Mouse (Mus musculus): Measurements from ENCODE around the gene Sdc4. TPM values are rescaled to one million over a fixed set of nuclear protein-coding genes. Genes with fewer than 3 reads are reported as not detected.

The Sdc4 gene
- polyA plus RNA-seq, 1 experiment: 6.1 TPM

- Histone ChIP-seq H3K9me3 (no peaks in the 10 kb centered on the region), H3K4me1 (peaks cover 21% of the 10 kb centered on the region), H3K36me3 (replicated peaks; ENCODE audit: low read length) (no peaks in the 10 kb centered on the region), H3K4me3 (replicated peaks) (no peak overlapping the region), H3K27me3 (replicated peaks) (peaks cover 87% of the 10 kb centered on the region)
- no peak for TF ChIP-seq GATA1 (IDR thresholded peaks at IDR 0.05; ENCODE audit: borderline replicate concordance, low read length)
- no peak for TF ChIP-seq FLI1 (IDR thresholded peaks at IDR 0.05; ENCODE audit: low read length)
Measured at GRCm38 (mm10) chr2:164407708-164408107, 36.0 kb downstream of the Sdc4 start.

DNA sequence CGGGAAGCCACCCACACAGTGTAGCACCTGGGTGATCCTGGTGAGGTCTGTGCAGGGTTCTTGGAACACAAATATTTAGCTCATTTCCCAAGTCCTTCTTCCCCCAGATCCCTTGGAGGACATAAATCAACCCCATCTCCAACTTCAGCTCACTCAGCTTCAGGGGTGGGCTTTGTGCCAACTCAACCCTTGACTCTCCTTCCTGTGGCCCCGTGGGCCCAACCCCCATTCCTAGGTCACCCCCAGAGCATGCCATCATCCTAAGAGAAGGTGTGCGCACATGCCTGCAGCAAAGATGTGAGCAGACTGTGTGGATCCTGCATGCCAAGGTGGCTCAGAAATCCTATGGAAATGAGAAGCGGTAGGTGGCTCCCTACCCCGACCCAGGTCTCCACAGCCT, 38.2 kb downstream of the Sdc4 start:
- Histone ChIP-seq H3K4me3 (replicated peaks) (no peak overlapping the region), H3K27me3 (replicated peaks) (peaks cover 98% of the 10 kb centered on the region)

GRCm38 (mm10) chr2:164405060-164405459, 38.6 kb downstream of the Sdc4 start, which contains the start of gene Matn4:
Matn4 (minus strand) TSS chr2:164405160.
- peaks cover 98% of the 10 kb centered on the region for H3K27me3 ChIP-seq (replicated peaks)
- peaks cover 6% of the 10 kb centered on the region; the same call in 1 of the 2 replicates for H3K9me3 ChIP-seq
- no peak for TF ChIP-seq GATA1 (IDR thresholded peaks at IDR 0.05; ENCODE audit: borderline replicate concordance, low read length)
- TF ChIP-seq FLI1 (IDR thresholded peaks at IDR 0.05; ENCODE audit: low read length): no peak
- peaks cover 28% of the 10 kb centered on the region for H3K4me1 ChIP-seq
- no peaks in the 10 kb centered on the region for H3K36me3 ChIP-seq (replicated peaks; ENCODE audit: low read length)
- H3K4me3 ChIP-seq (replicated peaks): no peak within 1 kb of the TSS

More for the DNA sequence above, 38.2 kb downstream of the Sdc4 start:
- Histone ChIP-seq H3K36me3 (replicated peaks; ENCODE audit: low read length) (no peaks in the 10 kb centered on the region), H3K9me3 (peaks cover 3% of the 10 kb centered on the region; the same call in 1 of the 2 replicates), H3K4me1 (peaks cover 25% of the 10 kb centered on the region)
- TF ChIP-seq FLI1 (IDR thresholded peaks at IDR 0.05; ENCODE audit: low read length) (no peak), GATA1 (IDR thresholded peaks at IDR 0.05; ENCODE audit: borderline replicate concordance, low read length) (no peak)

DNA sequence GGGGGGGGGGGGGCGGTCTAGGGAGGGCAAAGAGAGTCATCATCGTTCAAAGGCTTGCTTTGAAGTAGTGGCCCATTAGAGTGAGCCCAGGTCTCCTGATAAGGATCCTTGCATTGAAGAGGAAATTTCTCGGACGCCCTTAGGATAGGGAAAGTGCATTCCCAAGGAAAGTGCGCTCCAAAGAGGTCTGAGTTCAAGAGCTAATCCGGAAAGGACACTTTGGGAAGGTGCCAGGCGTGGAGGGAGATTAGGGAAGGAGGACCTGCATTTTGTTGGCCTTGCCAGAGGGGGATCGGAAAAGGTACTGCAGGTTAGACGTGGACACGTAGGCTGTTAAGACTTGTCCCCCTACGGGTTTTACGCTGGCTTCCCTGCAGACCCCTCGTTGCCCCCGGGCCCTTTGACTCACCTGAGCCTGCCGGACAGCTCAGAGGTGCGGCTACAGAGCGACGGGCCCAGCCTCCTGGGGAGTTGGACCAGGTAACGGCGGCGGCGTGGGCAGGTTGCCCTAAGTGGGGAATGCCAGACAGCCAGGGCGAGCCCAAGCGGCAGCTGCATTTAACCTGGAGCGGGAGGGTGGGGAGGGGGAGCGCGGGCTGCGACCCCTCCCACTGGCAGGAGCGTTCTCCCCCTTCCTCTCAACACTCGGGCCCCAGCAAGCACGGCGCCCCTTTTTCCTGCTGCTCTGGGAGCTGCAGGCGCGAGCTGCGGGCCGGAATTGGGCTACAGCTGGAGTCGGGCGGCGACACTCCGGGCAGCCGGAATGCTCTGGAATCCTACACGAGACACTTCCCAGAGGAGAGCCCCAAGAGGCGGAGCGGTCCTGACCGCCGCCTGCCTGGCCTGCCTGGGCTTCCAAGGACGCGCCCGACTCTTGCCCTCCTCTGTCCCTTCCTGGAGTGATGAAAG, 39.4 kb downstream of the Sdc4 start:
- peaks cover 98% of the 10 kb centered on the region for H3K27me3 ChIP-seq (replicated peaks)
- peaks cover 28% of the 10 kb centered on the region for H3K4me1 ChIP-seq
- no peak overlapping the region for H3K4me3 ChIP-seq (replicated peaks)

DNA sequence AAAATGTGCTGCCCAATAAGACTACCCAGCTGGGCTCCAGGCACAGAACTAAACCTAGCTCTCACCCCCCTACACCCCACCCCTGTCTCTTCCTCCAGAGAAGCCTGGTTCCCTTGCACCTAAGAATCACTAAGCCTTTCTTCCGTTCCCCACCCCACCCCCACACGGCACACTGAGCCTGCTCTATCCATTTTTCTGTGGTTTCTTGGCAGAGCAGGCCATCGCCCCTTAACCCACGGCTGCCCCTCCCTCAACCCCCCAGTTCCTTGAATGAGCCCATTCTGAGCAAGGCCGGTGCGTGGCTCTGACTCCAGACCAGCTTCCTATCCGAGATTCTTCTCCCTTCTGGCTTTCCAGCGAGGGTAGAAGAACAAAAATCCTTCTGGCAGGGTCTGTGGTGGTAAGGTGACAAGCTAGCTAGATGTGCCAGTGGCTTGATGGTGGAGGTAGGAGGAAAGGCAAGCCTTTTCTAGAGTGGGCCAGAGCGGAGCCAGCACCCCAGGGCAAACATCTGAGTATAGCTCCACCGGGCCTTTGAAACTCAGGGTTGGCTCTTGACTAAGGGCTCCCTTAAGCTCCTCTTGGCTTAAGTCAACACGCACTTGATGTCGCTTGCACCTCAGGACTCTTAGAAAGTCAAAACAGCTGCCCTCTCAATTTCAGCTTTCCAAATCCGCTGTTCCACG, 40.1 kb downstream of the Sdc4 start:
- no peak for TF ChIP-seq GATA1 (IDR thresholded peaks at IDR 0.05; ENCODE audit: borderline replicate concordance, low read length)
- no peak for TF ChIP-seq FLI1 (IDR thresholded peaks at IDR 0.05; ENCODE audit: low read length)
- peaks cover 28% of the 10 kb centered on the region for H3K4me1 ChIP-seq
- H3K36me3 ChIP-seq (replicated peaks; ENCODE audit: low read length): no peaks in the 10 kb centered on the region
- H3K9me3 ChIP-seq: peaks cover 6% of the 10 kb centered on the region; the same call in 1 of the 2 replicates
- H3K27me3 ChIP-seq (replicated peaks): peaks cover 98% of the 10 kb centered on the region
- H3K4me3 ChIP-seq (replicated peaks): no peak overlapping the region

More for the DNA sequence above, 39.4 kb downstream of the Sdc4 start:
- Histone ChIP-seq H3K36me3 (replicated peaks; ENCODE audit: low read length) (no peaks in the 10 kb centered on the region), H3K9me3 (peaks cover 6% of the 10 kb centered on the region; the same call in 1 of the 2 replicates)
- no peak for TF ChIP-seq GATA1 (IDR thresholded peaks at IDR 0.05; ENCODE audit: borderline replicate concordance, low read length)

DNA sequence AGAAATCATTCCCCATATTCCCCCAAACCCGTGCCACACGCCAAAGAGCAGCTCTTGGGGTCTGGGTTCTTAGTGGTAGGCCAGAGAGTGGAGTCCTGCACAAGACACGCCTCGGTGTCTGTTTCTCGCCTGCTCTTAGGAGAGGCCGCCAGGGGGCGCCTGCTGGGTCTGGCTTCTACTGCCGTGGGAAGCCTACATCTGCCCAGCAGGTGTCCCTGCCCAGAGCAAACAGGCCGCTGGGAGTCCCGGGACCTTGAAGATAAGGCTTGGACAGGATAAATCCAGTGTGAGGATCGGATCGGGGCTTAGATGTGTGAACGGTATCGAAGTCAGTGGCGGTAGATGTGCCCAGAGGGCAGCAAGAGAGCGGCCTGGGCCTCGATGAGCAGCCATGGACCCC, 40.8 kb downstream of the Sdc4 start, which contains the start of gene Rbpjl:
TSS of gene Rbpjl (plus strand) at position 236 of the 400 bp plus-strand sequence.
- no peaks in the 10 kb centered on the region for H3K36me3 ChIP-seq (replicated peaks; ENCODE audit: low read length)
- H3K4me1 ChIP-seq: peaks cover 22% of the 10 kb centered on the region
- no peak within 1 kb of the TSS for H3K4me3 ChIP-seq (replicated peaks)
- H3K27me3 ChIP-seq (replicated peaks): peaks cover 95% of the 10 kb centered on the region
- peaks cover 8% of the 10 kb centered on the region; the same call in 1 of the 2 replicates for H3K9me3 ChIP-seq
- TF ChIP-seq FLI1 (IDR thresholded peaks at IDR 0.05; ENCODE audit: low read length): no peak
- no peak for TF ChIP-seq GATA1 (IDR thresholded peaks at IDR 0.05; ENCODE audit: borderline replicate concordance, low read length)

DNA sequence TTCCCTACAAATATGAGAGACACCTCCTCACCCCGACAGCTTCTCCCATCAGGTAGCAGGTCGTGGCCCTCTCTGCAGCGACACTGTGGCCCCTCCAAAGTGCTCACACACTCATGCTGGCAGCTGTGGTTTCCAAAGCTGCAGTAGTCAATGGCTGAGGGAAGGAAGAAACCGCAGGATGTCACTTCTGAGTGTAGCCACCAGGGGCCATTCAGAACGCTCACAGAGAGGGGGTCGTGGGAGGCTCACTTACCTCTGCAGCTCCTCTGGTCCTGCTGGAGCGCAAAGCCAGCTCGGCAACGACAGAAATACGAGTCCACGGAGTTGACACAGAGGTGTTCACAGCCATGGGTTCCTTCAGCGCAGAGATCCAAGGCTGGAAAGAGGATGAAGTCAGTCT, 46.8 kb downstream of the Sdc4 start:
- Histone ChIP-seq H3K36me3 (replicated peaks; ENCODE audit: low read length) (no peaks in the 10 kb centered on the region), H3K9me3 (peaks cover 23% of the 10 kb centered on the region), H3K4me3 (replicated peaks) (no peak overlapping the region), H3K4me1 (peaks cover 15% of the 10 kb centered on the region), H3K27me3 (replicated peaks) (peaks cover 84% of the 10 kb centered on the region)
- no peak for TF ChIP-seq GATA1 (IDR thresholded peaks at IDR 0.05; ENCODE audit: borderline replicate concordance, low read length)
- TF ChIP-seq FLI1 (IDR thresholded peaks at IDR 0.05; ENCODE audit: low read length): no peak

DNA sequence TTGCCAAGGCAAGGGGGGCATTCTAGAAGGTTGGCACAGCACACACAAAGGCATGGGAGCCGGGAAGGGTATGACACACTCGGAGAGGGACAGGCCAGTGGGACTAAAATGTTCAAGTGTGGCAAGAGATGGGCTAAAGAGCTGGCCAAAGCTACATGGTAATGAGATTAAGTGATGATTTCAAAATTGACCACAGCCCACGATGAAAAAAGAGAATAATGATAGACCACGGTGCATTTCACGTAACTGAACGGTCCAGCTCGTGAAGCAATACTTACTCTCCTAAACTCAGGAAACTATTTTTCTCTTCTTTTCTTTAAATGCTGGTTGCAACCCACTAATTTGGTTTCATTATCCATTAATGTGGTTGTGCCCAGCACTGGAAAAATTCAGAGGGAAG, 47.6 kb downstream of the Sdc4 start:
- no peaks in the 10 kb centered on the region for H3K36me3 ChIP-seq (replicated peaks; ENCODE audit: low read length)
- H3K27me3 ChIP-seq (replicated peaks): peaks cover 82% of the 10 kb centered on the region
- H3K4me1 ChIP-seq: peaks cover 15% of the 10 kb centered on the region
- H3K9me3 ChIP-seq: peaks cover 27% of the 10 kb centered on the region
- TF ChIP-seq FLI1 (IDR thresholded peaks at IDR 0.05; ENCODE audit: low read length) (no peak), GATA1 (IDR thresholded peaks at IDR 0.05; ENCODE audit: borderline replicate concordance, low read length) (no peak)
- no peak overlapping the region for H3K4me3 ChIP-seq (replicated peaks)

GRCm38 (mm10) chr2:164393126-164393525, 50.6 kb downstream of the Sdc4 start:
- Histone ChIP-seq H3K4me1 (peaks cover 21% of the 10 kb centered on the region), H3K36me3 (replicated peaks; ENCODE audit: low read length) (no peaks in the 10 kb centered on the region), H3K9me3 (peaks cover 30% of the 10 kb centered on the region), H3K27me3 (replicated peaks) (peaks cover 84% of the 10 kb centered on the region), H3K4me3 (replicated peaks) (peak overlapping the region; percentile 38)
- TF ChIP-seq FLI1 (IDR thresholded peaks at IDR 0.05; ENCODE audit: low read length) (no peak), GATA1 (IDR thresholded peaks at IDR 0.05; ENCODE audit: borderline replicate concordance, low read length) (no peak)

Data from megakaryocyte, embryonic 14.5 days (primary cell).